Mouse (Mus musculus) ES-Bruce4 (cell line): Measurements from ENCODE around the gene Mgat5.

Source experiments
- CTCF ChIP-seq: IDR thresholded peaks from one replicate; pipeline ENCODE4 v1.8.1; 2011; ENCODE audit warnings: low read depth, low read length
- EP300 ChIP-seq: IDR thresholded peaks from 2 replicates; pipeline ENCODE4 v1.6.1; 2011; ENCODE audit warnings: low read depth, low read length; ENCODE audit not compliant: insufficient read depth

DNA sequence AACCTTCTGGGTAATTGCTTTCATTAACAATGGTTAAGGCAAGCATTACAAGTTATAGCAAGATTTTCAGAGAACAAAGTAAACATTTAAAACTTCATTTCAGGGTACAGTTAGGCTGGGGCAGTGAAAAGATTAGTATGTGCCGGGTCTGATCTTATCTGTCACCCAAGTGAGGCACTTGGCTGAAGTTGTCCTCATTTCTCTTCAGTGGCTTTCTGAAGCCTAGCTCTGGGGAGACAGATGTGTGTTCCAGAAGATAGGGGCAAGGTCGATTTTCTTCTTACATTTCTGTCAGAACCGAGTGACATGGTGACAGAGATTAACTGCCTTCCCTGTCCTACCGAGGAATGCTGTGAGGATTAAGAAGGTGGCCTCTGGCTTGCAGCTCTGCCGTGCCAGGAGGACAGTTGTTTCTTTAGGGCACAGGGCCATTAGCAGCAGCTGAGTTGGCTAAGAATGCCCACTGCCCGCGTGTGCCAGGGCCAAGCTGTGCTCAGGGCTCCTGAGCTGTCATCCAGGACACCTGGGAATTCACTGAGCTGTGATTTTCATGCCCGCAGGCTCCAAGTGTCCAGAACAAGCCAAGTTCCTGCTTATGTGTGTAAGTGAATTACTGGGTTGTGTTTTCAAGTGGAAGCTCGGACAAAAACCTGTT is 134.1 kb downstream of the Mgat5 start:
- TF ChIP-seq EP300 (no peak), CTCF (no peak)
